ENCODE assay signal across 13 mouse cellular contexts in the genomic region with DNA sequence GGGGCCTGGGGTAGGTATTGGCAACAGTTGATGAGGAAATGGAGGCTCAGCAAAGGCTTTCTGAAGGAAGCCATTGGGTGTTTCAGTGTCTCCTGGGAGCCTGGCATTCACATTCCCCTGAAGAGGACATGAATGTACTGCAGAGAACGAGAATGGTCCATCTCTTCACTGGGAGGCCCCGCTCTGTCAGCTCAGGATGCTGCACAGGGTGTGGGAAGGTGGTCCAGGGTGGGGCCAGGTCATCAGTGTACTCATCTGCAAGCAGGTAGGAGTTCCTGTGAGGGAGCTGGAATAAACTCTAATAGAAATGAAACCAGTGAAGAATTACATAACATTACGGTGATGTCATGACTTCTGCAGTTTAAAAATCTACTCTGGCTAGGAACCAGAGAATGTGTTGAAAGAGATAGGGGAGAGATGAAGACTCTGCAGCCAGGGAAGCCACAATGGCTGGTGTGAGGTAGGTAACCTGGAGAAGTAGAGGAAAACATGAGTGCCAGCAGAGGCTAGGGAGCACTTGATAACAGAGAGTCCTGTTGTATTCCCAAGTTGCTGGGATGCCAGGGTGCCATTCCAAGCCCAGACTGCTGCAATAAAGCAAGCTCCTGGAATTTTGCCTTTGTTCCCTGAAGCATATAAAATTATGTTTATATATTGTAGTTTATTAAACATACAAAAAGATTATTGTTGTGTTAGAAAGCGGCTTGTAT. TPM values are rescaled to one million over a fixed set of nuclear protein-coding genes. Genes with fewer than 3 reads are reported as not detected.
A peak's percentile ranks its signal among the peaks of the same experiment; 100 is the strongest.
DNase-seq lines count a peak whose midpoint lies in the region; ATAC-seq and TF ChIP-seq lines count a peak whose summit lies in the region.
"Had no signal": no experiment of that assay in that cellular context is flagged by ENCODE, and none has a peak within 500 bp of the region (broad histone marks: within the 10 kb centered on the region; RNA-seq: fewer than 3 reads in every experiment).

No protein-coding gene starts in this region.

- 74% methylated on average over 4 of the region's 4 CpGs for WGBS in lung, embryonic 14.5 days
- WGBS in midbrain, embryonic 15.5 days = 85% methylated on average over 4 of the region's 4 CpGs

- no peak overlapping the region for H3K27ac ChIP-seq in lung, embryonic 14.5 days (ENCODE audit: low read depth)
- H3K27ac ChIP-seq in midbrain, embryonic 15.5 days = no peak overlapping the region

- no peak overlapping the region for H3K4me3 ChIP-seq in lung, embryonic 14.5 days (ENCODE audit: low read depth, low read length)
- H3K4me3 ChIP-seq in midbrain, embryonic 15.5 days = 0 out of 2 replicates have a peak overlapping the region, but pooled peaks have one; percentile 8

- TF ChIP-seq CTCF in lung, embryonic 14.5 days (IDR thresholded peaks at IDR 0.05; ENCODE audit: low read depth) = no peak

- peaks cover 5% of the 10 kb centered on the region; the same call in 1 of the 2 replicates for H3K4me1 ChIP-seq in lung, embryonic 14.5 days (ENCODE audit: insufficient read depth)
- no peaks in the 10 kb centered on the region for H3K4me1 ChIP-seq in midbrain, embryonic 15.5 days

- peak; percentile 52; the same call in 1 of the 2 replicates for ATAC-seq in lung, embryonic 14.5 days (ENCODE audit: insufficient read depth)
- peak; percentile 40; the same call in 1 of the 2 replicates for ATAC-seq in midbrain, embryonic 15.5 days (replicated peaks)

- intact Hi-C loops in heart, postnatal 14 days (cut with DNase I) = no loop called here

- DNase-seq in heart, adult 11 months = peak; percentile 89
- no peak for DNase-seq in heart, postnatal 14 days
- DNase-seq in lung, embryonic 14.5 days = peak; percentile 12
- DNase-seq in lung, postnatal 4 days = no peak
- peak; percentile 10 for DNase-seq in brain, adult 2 months (ENCODE audit: low read depth, low spot score)
- no peak for DNase-seq in urinary bladder, adult 18-20 months (ENCODE audit: low spot score in 2 of 2)
- no peak for DNase-seq in gastrocnemius, postnatal 10 days
- DNase-seq: kidney, adult 18-20 months had no signal

- no peaks in the 10 kb centered on the region for H3K9me3 ChIP-seq in lung, embryonic 14.5 days (ENCODE audit: low read depth, low read length)
- H3K9me3 ChIP-seq in midbrain, embryonic 15.5 days = no peaks in the 10 kb centered on the region

- no peak overlapping the region for H3K9ac ChIP-seq in lung, embryonic 14.5 days
- no peak overlapping the region for H3K9ac ChIP-seq in midbrain, embryonic 15.5 days

- no peak overlapping the region for H3K4me2 ChIP-seq in lung, embryonic 14.5 days
- peak overlapping the region; percentile 23 for H3K4me2 ChIP-seq in midbrain, embryonic 15.5 days

- H3K27me3 ChIP-seq in lung, embryonic 14.5 days (ENCODE audit: insufficient read depth, low read length) = no peaks in the 10 kb centered on the region
- peaks cover 4% of the 10 kb centered on the region; the same call in 1 of the 2 replicates for H3K27me3 ChIP-seq in midbrain, embryonic 15.5 days (replicated peaks)

- H3K36me3 ChIP-seq in lung, embryonic 14.5 days (ENCODE audit: insufficient read depth) = no peaks in the 10 kb centered on the region
- H3K36me3 ChIP-seq in midbrain, embryonic 15.5 days (replicated peaks) = no peaks in the 10 kb centered on the region

RNA-seq across cellular contexts. Expression of gene Nme8, which starts 3.3 kb away (rescaled TPM):
- total RNA-seq in heart, postnatal 14 days (2021) = under 1 TPM in 1 of 2 experiments, not detected in 1; 0.17 TPM
- polyA plus RNA-seq in lung, embryonic 14.5 days (2014; fragmentation: Nextera tagmentation; extraction: Ambion mirVana) = not detected in 2 replicates
- 0.15 TPM in 1 of 2 replicates, not detected in the other for polyA plus RNA-seq in midbrain, embryonic 15.5 days (2015; fragmentation: Nextera tagmentation; extraction: Ambion mirVana)
- total RNA-seq in gastrocnemius, postnatal 10 days (2021) = not detected
- total RNA-seq: layer of hippocampus, postnatal 25 days; liver, adult 2 months; monocyte, adult 5-6 weeks had no signal
- polyA plus RNA-seq: liver, adult 2 months; spleen, adult 2 months had no signal

Comparison
In these comparisons a context has a peak if more than half of its experiments do, and no peak if none do; other contexts are left out.
1. DNase-seq: peak in heart, adult 11 months (single experiment), lung, embryonic 14.5 days (single experiment) and brain, adult 2 months (single experiment); none in heart, postnatal 14 days (0 of 2), lung, postnatal 4 days (0 of 2), urinary bladder, adult 18-20 months (0 of 2) and gastrocnemius, postnatal 10 days (single experiment).